Mouse (Mus musculus): Measurements from ENCODE around the gene Srrm1. TPM values are rescaled to one million over a fixed set of nuclear protein-coding genes. Genes with fewer than 3 reads are reported as not detected.
"Not testable (repeated sequence)": the region's sequence is repeated elsewhere in the genome, so short reads cannot be mapped to it uniquely, and the experiment has no call there.

Srrm1 gene
- polyA plus RNA-seq, 1 experiment from 2014 or later = 195 TPM

DNA sequence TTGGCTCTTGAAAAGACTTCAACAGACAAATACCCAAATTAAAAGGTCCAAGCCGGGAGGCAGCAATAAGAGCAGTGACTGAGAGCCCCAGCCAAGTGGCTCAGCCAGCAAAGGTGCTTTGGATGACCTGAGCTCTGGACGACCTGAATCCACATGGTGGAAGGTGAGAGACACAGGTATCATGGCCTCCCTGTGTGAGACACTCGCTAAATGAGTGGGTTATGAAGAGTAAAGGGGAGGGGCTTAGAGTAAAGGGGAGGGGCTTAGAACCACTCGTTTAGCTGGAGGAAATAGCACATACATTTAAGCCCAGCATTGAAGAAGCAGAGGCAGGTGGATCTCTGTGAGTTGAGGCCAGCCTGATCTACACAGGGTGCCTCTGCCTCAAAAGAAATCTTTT, 69.7 kb downstream of the Srrm1 start:
- no peaks in the 10 kb centered on the region for H3K9me3 ChIP-seq
- H3K4me2 ChIP-seq = no peak overlapping the region
- H3K9ac ChIP-seq = no peak overlapping the region
- H3K27ac ChIP-seq (replicated peaks) = no peak overlapping the region
- no peak for ATAC-seq (ENCODE audit: low read depth)
- H3K4me1 ChIP-seq (replicated peaks) = peaks cover 10% of the 10 kb centered on the region
- H3K36me3 ChIP-seq = no peaks in the 10 kb centered on the region
- no peaks in the 10 kb centered on the region for H3K27me3 ChIP-seq
- H3K4me3 ChIP-seq = no peak overlapping the region
- WGBS = 74% methylated on average over 4 of the region's 4 CpGs

GRCm38 (mm10) chr4:135282651-135283290, 70.3 kb downstream of the Srrm1 start:
- Histone ChIP-seq H3K9ac (no peak overlapping the region), H3K4me2 (no peak overlapping the region), H3K36me3 (no peaks in the 10 kb centered on the region), H3K9me3 (no peaks in the 10 kb centered on the region), H3K4me1 (replicated peaks) (peaks cover 10% of the 10 kb centered on the region), H3K4me3 (no peak overlapping the region), H3K27ac (replicated peaks) (no peak overlapping the region), H3K27me3 (no peaks in the 10 kb centered on the region)
- WGBS = 70% methylated on average over 13 of the region's 13 CpGs
- no peak for ATAC-seq (ENCODE audit: low read depth)

DNA sequence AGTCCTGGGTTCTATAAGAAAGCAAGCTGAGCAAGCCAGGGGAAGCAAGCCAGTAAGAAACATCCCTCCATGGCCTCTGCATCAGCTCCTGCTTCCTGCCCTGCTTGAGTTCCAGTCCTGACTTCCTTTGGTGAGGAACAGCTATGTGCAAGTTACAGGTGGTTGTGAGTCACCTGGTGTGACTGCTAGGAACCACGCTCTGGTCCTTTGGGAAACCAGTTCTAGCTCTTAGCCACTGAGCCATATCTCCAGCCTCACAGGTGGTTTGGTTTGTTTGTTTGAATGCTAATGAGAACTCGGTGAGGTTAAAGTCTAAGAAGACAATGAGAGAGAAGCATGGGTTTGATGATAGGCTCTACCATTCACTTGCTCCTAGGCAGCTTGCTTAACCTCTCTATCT, 73.1 kb downstream of the Srrm1 start:
- H3K36me3 ChIP-seq; H3K4me1 ChIP-seq (replicated peaks); H3K4me3 ChIP-seq; H3K27me3 ChIP-seq; H3K27ac ChIP-seq (replicated peaks); H3K4me2 ChIP-seq; H3K9ac ChIP-seq; H3K9me3 ChIP-seq; ATAC-seq (ENCODE audit: low read depth): not testable (repeated sequence)
- WGBS = 76% methylated on average over 2 of the region's 2 CpGs

GRCm38 (mm10) chr4:135276681-135277379, 76.3 kb downstream of the Srrm1 start:
- no peak overlapping the region for H3K4me2 ChIP-seq
- H3K36me3 ChIP-seq = no peaks in the 10 kb centered on the region
- H3K4me1 ChIP-seq (replicated peaks) = peaks cover 8% of the 10 kb centered on the region
- peaks cover 14% of the 10 kb centered on the region for H3K27me3 ChIP-seq
- no peak overlapping the region for H3K9ac ChIP-seq
- WGBS = 63% methylated on average over 4 of the region's 4 CpGs
- no peak for ATAC-seq (ENCODE audit: low read depth)
- H3K4me3 ChIP-seq = no peak overlapping the region
- H3K27ac ChIP-seq (replicated peaks) = no peak overlapping the region
- H3K9me3 ChIP-seq = no peaks in the 10 kb centered on the region

- 74% methylated on average over 7 of the region's 7 CpGs for WGBS
Measured at GRCm38 (mm10) chr4:135274761-135275160, 78.4 kb downstream of the Srrm1 start.

GRCm38 (mm10) chr4:135273307-135273682, 79.8 kb downstream of the Srrm1 start:
- ATAC-seq (ENCODE audit: low read depth) = no peak
- Histone ChIP-seq H3K4me3 (peak overlapping the region; percentile 86), H3K4me2 (peak overlapping the region; percentile 68), H3K9me3 (no peaks in the 10 kb centered on the region), H3K9ac (peak overlapping the region; percentile 31; the same call in 1 of the 2 replicates), H3K36me3 (no peaks in the 10 kb centered on the region), H3K27me3 (peaks cover 14% of the 10 kb centered on the region), H3K27ac (replicated peaks) (no peak overlapping the region; the same call in 1 of the 2 replicates), H3K4me1 (replicated peaks) (peaks cover 41% of the 10 kb centered on the region)
- WGBS = 3% methylated on average over 17 of the region's 17 CpGs

More at GRCm38 (mm10) chr4:135274761-135275160, 78.4 kb downstream of the Srrm1 start:
- H3K4me2 ChIP-seq = no peak overlapping the region
- no peak for ATAC-seq (ENCODE audit: low read depth)
- no peaks in the 10 kb centered on the region for H3K36me3 ChIP-seq
- no peak overlapping the region for H3K9ac ChIP-seq
- H3K4me3 ChIP-seq = no peak overlapping the region
- H3K27me3 ChIP-seq = peaks cover 14% of the 10 kb centered on the region
- no peak overlapping the region for H3K27ac ChIP-seq (replicated peaks)
- no peaks in the 10 kb centered on the region for H3K9me3 ChIP-seq
- H3K4me1 ChIP-seq (replicated peaks) = peaks cover 26% of the 10 kb centered on the region

DNA sequence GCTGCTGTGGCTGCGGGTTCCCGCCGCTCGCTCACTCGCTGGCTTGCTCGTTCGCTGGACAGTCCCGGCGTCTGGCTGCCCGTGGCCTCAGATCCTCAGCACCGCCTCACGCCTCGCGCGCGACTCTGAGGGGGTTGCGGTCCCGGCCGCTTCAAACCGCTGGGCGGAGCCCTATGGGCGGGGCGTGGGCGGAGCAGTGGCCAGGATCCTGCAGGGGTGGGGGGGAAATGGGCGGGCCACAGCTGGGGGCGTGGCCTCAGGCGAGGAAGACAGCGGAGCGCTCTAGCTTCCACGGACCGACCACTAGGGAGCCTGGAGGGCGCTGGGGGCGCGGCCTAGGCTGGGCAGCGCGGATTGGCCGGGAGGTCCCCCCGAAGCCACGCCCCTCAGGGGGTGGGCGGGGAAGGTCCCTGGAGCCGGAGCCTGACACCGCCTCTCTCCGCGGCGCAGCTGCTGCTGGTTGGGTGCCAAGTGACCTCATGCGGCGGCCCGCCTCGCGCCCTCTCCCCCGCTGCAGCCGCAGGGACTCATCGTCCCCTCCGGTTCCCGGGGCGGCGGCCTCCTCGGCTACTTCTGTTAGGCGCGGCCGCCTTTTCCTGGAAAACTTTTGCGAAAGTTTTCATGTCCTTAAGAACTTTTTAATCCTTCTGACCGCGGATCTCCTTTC, 80.3 kb downstream of the Srrm1 start, which contains the start of gene Clic4:
Clic4 (minus strand) TSS at position 175 of the 667 bp plus-strand sequence.
- Histone ChIP-seq H3K27me3 (peaks cover 14% of the 10 kb centered on the region), H3K4me3 (peak within 1 kb of the TSS; percentile 86), H3K4me2 (peak within 1 kb of the TSS; percentile 68), H3K4me1 (replicated peaks) (peaks cover 46% of the 10 kb centered on the region), H3K9me3 (no peaks in the 10 kb centered on the region), H3K9ac (peak within 1 kb of the TSS; percentile 91), H3K36me3 (no peaks in the 10 kb centered on the region), H3K27ac (replicated peaks) (peak within 1 kb of the TSS; percentile 97)
- under 1% methylated on average over 61 of the region's 64 CpGs for WGBS
- ATAC-seq (ENCODE audit: low read depth) = peak; percentile 99

- peak; percentile 75 for ATAC-seq (ENCODE audit: low read depth)
- Histone ChIP-seq H3K27me3 (peaks cover 14% of the 10 kb centered on the region), H3K36me3 (no peaks in the 10 kb centered on the region), H3K27ac (replicated peaks) (peak overlapping the region; percentile 97), H3K9ac (peak overlapping the region; percentile 91), H3K4me3 (peak overlapping the region; percentile 86), H3K9me3 (no peaks in the 10 kb centered on the region), H3K4me1 (replicated peaks) (peaks cover 53% of the 10 kb centered on the region), H3K4me2 (peak overlapping the region; percentile 68)
- WGBS = under 1% methylated on average over 62 of the region's 67 CpGs
Measured at GRCm38 (mm10) chr4:135271881-135272616, 81.1 kb downstream of the Srrm1 start.

GRCm38 (mm10) chr4:135271419-135271828, 81.7 kb downstream of the Srrm1 start:
- Histone ChIP-seq H3K4me1 (replicated peaks) (peaks cover 57% of the 10 kb centered on the region), H3K36me3 (no peaks in the 10 kb centered on the region), H3K9ac (peak overlapping the region; percentile 91), H3K27ac (replicated peaks) (peak overlapping the region; percentile 97), H3K9me3 (no peaks in the 10 kb centered on the region), H3K4me3 (peak overlapping the region; percentile 86), H3K27me3 (peaks cover 14% of the 10 kb centered on the region), H3K4me2 (peak overlapping the region; percentile 68)
- no peak for ATAC-seq (ENCODE audit: low read depth)
- under 1% methylated on average over 20 of the region's 20 CpGs for WGBS
